Mouse (Mus musculus): ENCODE measurements at regions not wholly inside any gene's neighbourhood (a gene's known extent, or its start where the extent isn't known, plus 50 kb on each side); places are given as distances from the start of the nearest gene placed in this dataset.

DNA sequence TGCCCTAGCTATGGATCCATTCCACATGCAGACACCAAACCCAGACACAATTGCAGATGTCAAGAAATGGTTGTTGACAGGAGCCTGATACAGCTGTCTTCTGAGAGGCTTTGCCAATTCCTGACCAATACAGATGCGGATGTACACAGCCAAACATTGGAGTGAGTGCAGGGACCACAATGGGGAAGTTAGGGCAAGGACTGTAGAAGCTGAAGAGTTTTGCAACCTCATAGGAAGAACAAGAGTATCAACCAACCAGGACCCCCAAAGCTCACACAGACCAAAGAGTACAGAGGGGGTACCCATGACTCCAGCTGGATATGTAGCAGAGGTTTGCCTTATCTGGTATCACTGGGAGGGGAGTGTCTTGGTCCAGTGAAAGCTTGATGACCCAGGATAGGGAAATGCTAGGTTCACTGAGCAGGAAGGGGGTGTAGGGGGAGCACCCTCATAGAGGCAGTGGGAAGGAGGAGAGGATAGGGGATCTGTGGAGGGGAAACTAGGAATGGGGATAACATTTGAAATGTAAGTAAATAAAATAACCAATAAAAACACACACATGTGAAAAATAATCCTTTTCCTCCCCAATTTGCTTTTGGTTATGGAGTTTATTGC lies 86.6 kb upstream of the Nxt1 start:
- TF ChIP-seq CTCF (IDR thresholded peaks at IDR 0.05; ENCODE audit: low read depth) (no peak), EP300 (IDR thresholded peaks at IDR 0.05; ENCODE audit: low read depth) (no peak)
